In genomic region chr2:26225242-26225641, GRCm38 (mm10) we compare ENCODE assay signal across 19 mouse cellular contexts. TPM values are rescaled to one million over a fixed set of nuclear protein-coding genes. Genes with fewer than 3 reads are reported as not detected.
"Had no signal": no experiment of that assay in that cellular context is flagged by ENCODE, and none has a peak within 500 bp of the region (broad histone marks: within the 10 kb centered on the region; RNA-seq: fewer than 3 reads in every experiment).

No protein-coding gene starts in this region.

- H3K27me3 ChIP-seq: limb, embryonic 15.5 days; midbrain, embryonic 13.5 days; neural tube, embryonic 15.5 days had no signal

- H3K27ac ChIP-seq: hindbrain, postnatal 0 days; kidney, postnatal 0 days; limb, embryonic 15.5 days; liver, embryonic 14.5 days; midbrain, embryonic 13.5 days; neural tube, embryonic 15.5 days had no signal

- H3K9ac ChIP-seq: limb, embryonic 15.5 days; liver, embryonic 14.5 days; midbrain, embryonic 13.5 days; neural tube, embryonic 15.5 days had no signal

- H3K4me2 ChIP-seq: limb, embryonic 15.5 days; midbrain, embryonic 13.5 days; neural tube, embryonic 15.5 days had no signal

- H3K9me3 ChIP-seq: limb, embryonic 15.5 days; midbrain, embryonic 13.5 days; neural tube, embryonic 15.5 days had no signal

- H3K4me1 ChIP-seq: limb, embryonic 15.5 days; midbrain, embryonic 13.5 days; neural tube, embryonic 15.5 days had no signal

- ATAC-seq: hindbrain, postnatal 0 days; midbrain, embryonic 13.5 days had no signal

- H3K4me3 ChIP-seq: limb, embryonic 15.5 days; midbrain, embryonic 13.5 days; myocyte; neural tube, embryonic 15.5 days had no signal

- DNase-seq: kidney, adult 9 months; kidney, postnatal 36 days; left cerebral cortex, postnatal 4 days; lung, adult 18-20 months; right cerebral cortex, postnatal 4 days; spleen, adult 18-20 months had no signal

RNA-seq across cellular contexts. Expression of gene Lhx3, which starts 17.2 kb away (rescaled TPM):
- total RNA-seq: layer of hippocampus, postnatal 10 days; left cerebral cortex, postnatal 10 days; left cerebral cortex, postnatal 4 days; megakaryocyte-erythroid progenitor cell, adult 5-6 weeks had no signal
- polyA plus RNA-seq: intestine, embryonic 14.5 days; kidney, postnatal 0 days; limb, embryonic 15.5 days; liver, embryonic 14.5 days; lung, embryonic 16.5 days; myocyte; stomach, embryonic 14.5 days had no signal
